Mouse (Mus musculus): ENCODE results near the gene Pfkfb2. TPM values are rescaled to one million over a fixed set of nuclear protein-coding genes. Genes with fewer than 3 reads are reported as not detected.

Pfkfb2 gene
- total and polyA plus RNA-seq, 3 experiments = 13.6 to 13.9 TPM; not detected in 1

- Histone ChIP-seq H3K4me1 (ENCODE audit: control insufficient read depth in 1 of 2, insufficient read depth in 2 of 2, low read length in 2 of 2) (no peaks in the 10 kb centered on the region), H3K27me3 (ENCODE audit: control insufficient read depth in 1 of 2, insufficient read depth in 2 of 2, low read length in 2 of 2) (peaks cover 0 to 4% of the 10 kb centered on the region in 2 experiments; a peak in 3 of 4 replicates), H3K9me3 (replicated peaks; ENCODE audit: insufficient read depth, low read length) (no peaks in the 10 kb centered on the region), H3K79me2 (ENCODE audit: control insufficient read depth, insufficient read depth, low read length, poor library complexity) (no peaks in the 10 kb centered on the region), H3K4me3 (ENCODE audit: control insufficient read depth in 1 of 2, insufficient read depth in 1 of 2, low read depth in 2 of 2, low read length in 2 of 2) (no peak overlapping the region), H3K27ac (ENCODE audit: control insufficient read depth, low read depth, low read length) (no peak overlapping the region), H3K36me3 (ENCODE audit: control insufficient read depth in 1 of 2, insufficient read depth in 2 of 2, low read length in 2 of 2) (no peaks in the 10 kb centered on the region), H3K9ac (ENCODE audit: control insufficient read depth, low read depth, low read length, poor library complexity, severe bottlenecking) (no peak overlapping the region)
- TF ChIP-seq ZMIZ1 (IDR thresholded peaks at IDR 0.05; ENCODE audit: low read depth, low read length) (no peak), POLR2A (IDR thresholded peaks at IDR 0.05; ENCODE audit: control insufficient read depth in 1 of 2, insufficient read depth in 1 of 2, low read depth in 1 of 2, low read length in 2 of 2, poor library complexity in 1 of 2) (no peak), KAT2A (conservative IDR thresholded peaks at IDR 0.05; ENCODE audit: low read depth, low read length) (no peak), TBP (IDR thresholded peaks at IDR 0.05; ENCODE audit: low read depth, low read length) (no peak)
- DNase-seq (ENCODE audit: low read depth, low spot score) = no peak
Measured at GRCm38 (mm10) chr1:130775691-130776331, 46.8 kb upstream of the Pfkfb2 start.

- H3K9ac ChIP-seq (ENCODE audit: control insufficient read depth, low read depth, low read length, poor library complexity, severe bottlenecking) = no peak overlapping the region
- H3K9me3 ChIP-seq (replicated peaks; ENCODE audit: insufficient read depth, low read length) = no peaks in the 10 kb centered on the region
- H3K4me1 ChIP-seq (ENCODE audit: control insufficient read depth in 1 of 2, insufficient read depth in 2 of 2, low read length in 2 of 2) = no peaks in the 10 kb centered on the region
- H3K4me3 ChIP-seq (ENCODE audit: control insufficient read depth in 1 of 2, insufficient read depth in 1 of 2, low read depth in 2 of 2, low read length in 2 of 2) = no peak overlapping the region
- H3K27ac ChIP-seq (ENCODE audit: control insufficient read depth, low read depth, low read length) = no peak overlapping the region
- TF ChIP-seq MYC (IDR thresholded peaks at IDR 0.05; ENCODE audit: low read depth, low read length) = no peak
- TF ChIP-seq ZMIZ1 (IDR thresholded peaks at IDR 0.05; ENCODE audit: low read depth, low read length) = no peak
- TF ChIP-seq POLR2AphosphoS5 (IDR thresholded peaks at IDR 0.05; ENCODE audit: borderline replicate concordance, low read depth, low read length) = no peak
- no peak for TF ChIP-seq TBP (IDR thresholded peaks at IDR 0.05; ENCODE audit: low read depth, low read length)
- no peak for TF ChIP-seq USF2 (IDR thresholded peaks at IDR 0.05; ENCODE audit: borderline replicate concordance in 1 of 2, insufficient read depth in 1 of 2, low read depth in 1 of 2, low read length in 2 of 2)
- TF ChIP-seq CHD2 (IDR thresholded peaks at IDR 0.05; ENCODE audit: low read length) = no peak
- TF ChIP-seq ZKSCAN1 (IDR thresholded peaks at IDR 0.05; ENCODE audit: low read depth, low read length) = no peak
- no peak for TF ChIP-seq EP300 (IDR thresholded peaks at IDR 0.05; ENCODE audit: low read depth in 1 of 2, low read length in 2 of 2)
- no peak for TF ChIP-seq BHLHE40 (IDR thresholded peaks at IDR 0.05; ENCODE audit: borderline replicate concordance, low read depth, low read length)
- TF ChIP-seq TAL1 (IDR thresholded peaks at IDR 0.05; ENCODE audit: low read length) = no peak
- no peaks in the 10 kb centered on the region for H3K36me3 ChIP-seq (ENCODE audit: control insufficient read depth in 1 of 2, insufficient read depth in 2 of 2, low read length in 2 of 2)
- no peak for DNase-seq (ENCODE audit: low read depth, low spot score)
- peaks cover 0 to 3% of the 10 kb centered on the region in 2 experiments; a peak in 3 of 4 replicates for H3K27me3 ChIP-seq (ENCODE audit: control insufficient read depth in 1 of 2, insufficient read depth in 2 of 2, low read length in 2 of 2)
- H3K79me2 ChIP-seq (ENCODE audit: control insufficient read depth, insufficient read depth, low read length, poor library complexity) = no peaks in the 10 kb centered on the region
Measured at GRCm38 (mm10) chr1:130775234-130775633, 46.2 kb upstream of the Pfkfb2 start.

GRCm38 (mm10) chr1:130770981-130771494 lies 42.0 kb upstream of the Pfkfb2 start:
- Histone ChIP-seq H3K27ac (ENCODE audit: control insufficient read depth, low read depth, low read length) (no peak overlapping the region), H3K9ac (ENCODE audit: control insufficient read depth, low read depth, low read length, poor library complexity, severe bottlenecking) (no peak overlapping the region), H3K9me3 (replicated peaks; ENCODE audit: insufficient read depth, low read length) (no peaks in the 10 kb centered on the region), H3K79me2 (ENCODE audit: control insufficient read depth, insufficient read depth, low read length, poor library complexity) (no peaks in the 10 kb centered on the region), H3K4me3 (ENCODE audit: control insufficient read depth in 1 of 2, insufficient read depth in 1 of 2, low read depth in 2 of 2, low read length in 2 of 2) (no peak overlapping the region), H3K36me3 (ENCODE audit: control insufficient read depth in 1 of 2, insufficient read depth in 2 of 2, low read length in 2 of 2) (no peaks in the 10 kb centered on the region), H3K27me3 (ENCODE audit: control insufficient read depth in 1 of 2, insufficient read depth in 2 of 2, low read length in 2 of 2) (peaks cover 3 to 6% of the 10 kb centered on the region in 2 experiments), H3K4me1 (ENCODE audit: control insufficient read depth in 1 of 2, insufficient read depth in 2 of 2, low read length in 2 of 2) (no peaks in the 10 kb centered on the region)
- TF ChIP-seq BHLHE40 (IDR thresholded peaks at IDR 0.05; ENCODE audit: borderline replicate concordance, low read depth, low read length) (no peak), USF2 (IDR thresholded peaks at IDR 0.05; ENCODE audit: borderline replicate concordance in 1 of 2, insufficient read depth in 1 of 2, low read depth in 1 of 2, low read length in 2 of 2) (no peak), POLR2A (IDR thresholded peaks at IDR 0.05; ENCODE audit: control insufficient read depth in 1 of 2, insufficient read depth in 1 of 2, low read depth in 1 of 2, low read length in 2 of 2, poor library complexity in 1 of 2) (no peak), MAZ (IDR thresholded peaks at IDR 0.05; ENCODE audit: low read depth, low read length) (no peak), NELFE (IDR thresholded peaks at IDR 0.05; ENCODE audit: low read depth, low read length) (no peak), TAL1 (IDR thresholded peaks at IDR 0.05; ENCODE audit: low read length) (no peak), MYC (IDR thresholded peaks at IDR 0.05; ENCODE audit: low read depth, low read length) (no peak), CTCF (IDR thresholded peaks at IDR 0.05 in 2 of 3, conservative IDR thresholded peaks at IDR 0.05 in 1 of 3; ENCODE audit: control insufficient read depth in 1 of 3, insufficient read depth in 1 of 3, low read depth in 2 of 3, low read length in 3 of 3, poor library complexity in 1 of 3, severe bottlenecking in 1 of 3) (no peak), CHD2 (IDR thresholded peaks at IDR 0.05; ENCODE audit: low read length) (no peak), NRF1 (IDR thresholded peaks at IDR 0.05; ENCODE audit: insufficient read depth, low read depth, low read length, poor library complexity, severe bottlenecking) (no peak), MAX (IDR thresholded peaks at IDR 0.05; ENCODE audit: low read length) (no peak), KAT2A (conservative IDR thresholded peaks at IDR 0.05; ENCODE audit: low read depth, low read length) (no peak), EP300 (IDR thresholded peaks at IDR 0.05; ENCODE audit: low read depth in 1 of 2, low read length in 2 of 2) (no peak), MXI1 (IDR thresholded peaks at IDR 0.05; ENCODE audit: low read depth, low read length) (no peak), ZKSCAN1 (IDR thresholded peaks at IDR 0.05; ENCODE audit: low read depth, low read length) (no peak), TCF12 (IDR thresholded peaks at IDR 0.05; ENCODE audit: low read depth, low read length) (no peak), RAD21 (IDR thresholded peaks at IDR 0.05; ENCODE audit: low read depth, low read length) (no peak), UBTF (IDR thresholded peaks at IDR 0.05; ENCODE audit: borderline replicate concordance, insufficient read depth, low read depth, low read length) (no peak), POLR2AphosphoS2 (IDR thresholded peaks at IDR 0.05; ENCODE audit: low read length) (no peak)
- DNase-seq (ENCODE audit: low read depth, low spot score) = no peak
